Mouse (Mus musculus): Measurements from ENCODE around the gene Eid3.

DNA sequence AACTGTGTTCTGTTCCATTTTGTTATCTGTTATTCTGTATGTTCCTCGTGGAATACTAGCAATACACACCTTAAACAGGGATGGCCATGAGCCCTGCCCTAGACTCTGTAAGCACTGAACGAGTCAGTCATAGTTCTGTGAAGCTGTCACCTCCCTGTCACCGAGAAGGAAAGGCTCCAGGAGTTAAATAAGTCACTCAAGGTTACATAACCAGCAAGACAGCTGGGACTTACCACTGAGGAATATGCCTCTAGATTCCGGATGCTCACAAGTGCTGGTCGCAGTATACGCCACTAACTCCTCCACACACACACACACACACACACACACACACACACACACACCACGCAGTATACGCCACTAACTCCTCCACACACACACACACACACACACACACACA, 21.7 kb upstream of the Eid3 start:
- TF ChIP-seq GATA1 (IDR thresholded peaks at IDR 0.05; ENCODE audit: borderline replicate concordance, low read length), result no peak
- no peak for TF ChIP-seq FLI1 (IDR thresholded peaks at IDR 0.05; ENCODE audit: low read length)

Measured in megakaryocyte, embryonic 14.5 days (primary cell).